Mouse (Mus musculus): ENCODE results near the gene Stk39.

- TF ChIP-seq CTCF (IDR thresholded peaks at IDR 0.05; ENCODE audit: insufficient read depth, low read length) (no peak), POLR2A (IDR thresholded peaks at IDR 0.05; ENCODE audit: borderline replicate concordance, extremely low read depth, low read depth, low read length) (no peak)
These were observed 105.2 kb downstream of the Stk39 start for GRCm38 (mm10) chr2:68366897-68367193.

All from lung, adult 2 months (tissue).